Mouse (Mus musculus): Measurements from ENCODE around the gene Runx3. TPM values are rescaled to one million over a fixed set of nuclear protein-coding genes. Genes with fewer than 3 reads are reported as not detected.

The Runx3 gene
- polyA plus RNA-seq, 1 experiment from 2014 or later: 0.13 TPM

- Histone ChIP-seq H3K9ac (ENCODE audit: low read length) (no peak overlapping the region), H3K4me2 (replicated peaks; ENCODE audit: low read depth) (peak overlapping the region; percentile 62), H3K9me3 (ENCODE audit: control insufficient read depth, low read length) (no peaks in the 10 kb centered on the region), H3K4me1 (replicated peaks; ENCODE audit: control insufficient read depth, insufficient read depth) (peaks cover 3% of the 10 kb centered on the region; the same call in 1 of the 2 replicates), H3K36me3 (ENCODE audit: control insufficient read depth, insufficient read depth, low read length) (no peaks in the 10 kb centered on the region), H3K27ac (replicated peaks) (no peak overlapping the region), H3K4me3 (ENCODE audit: low read depth, low read length) (peak overlapping the region; percentile 38), H3K27me3 (ENCODE audit: control insufficient read depth, insufficient read depth, low read length) (no peaks in the 10 kb centered on the region)
- DNase-seq (ENCODE audit: low spot score): peak; percentile 33
- 4% methylated on average over 14 of the region's 14 CpGs for WGBS
- TF ChIP-seq EP300 (optimal IDR thresholded peaks at IDR 0.05): no peak
- no peak for TF ChIP-seq CTCF (IDR thresholded peaks at IDR 0.05; ENCODE audit: low read depth)
- peak; percentile 20; the same call in 1 of the 2 replicates for ATAC-seq (ENCODE audit: low FRiP score, low TSS enrichment)
Measured at GRCm38 (mm10) chr4:135203279-135203678, 82.8 kb downstream of the Runx3 start.

DNA sequence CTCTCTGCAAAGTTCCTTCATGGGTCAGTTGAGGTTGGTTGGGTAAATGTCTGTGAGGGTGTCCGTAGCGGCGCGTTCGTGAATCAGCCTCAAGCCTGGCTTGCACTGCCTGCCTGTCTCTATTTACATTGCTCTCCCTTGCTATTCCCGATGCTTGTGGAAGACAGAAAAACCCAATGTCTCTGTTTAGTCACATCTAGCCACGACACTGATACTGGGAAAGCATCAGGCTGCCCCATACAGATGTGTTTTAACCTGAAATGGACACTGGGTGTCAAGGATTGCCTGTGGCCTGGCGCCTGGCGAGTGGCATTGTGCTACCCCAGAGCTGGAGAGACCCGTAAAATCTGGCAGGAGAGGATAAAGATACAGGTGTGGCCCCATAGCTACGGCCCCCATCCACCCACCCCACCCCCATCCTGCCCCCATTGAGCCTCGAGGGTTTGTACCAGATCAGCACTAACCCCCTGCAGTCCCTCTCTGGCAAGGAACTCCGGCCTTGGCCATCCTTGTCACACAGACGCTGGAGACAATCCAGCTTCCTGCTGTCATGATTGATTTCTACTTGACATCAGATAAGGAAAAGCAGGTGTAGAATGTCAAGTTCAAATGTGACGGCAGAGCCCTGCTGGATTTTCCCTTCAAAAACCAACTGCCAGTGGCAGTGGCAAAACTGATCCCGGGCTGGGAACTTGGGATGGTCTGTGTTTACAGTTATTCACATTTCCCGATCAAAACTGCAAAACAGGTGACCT, 83.5 kb downstream of the Runx3 start:
- H3K27ac ChIP-seq (replicated peaks): no peak overlapping the region
- no peak overlapping the region for H3K9ac ChIP-seq (ENCODE audit: low read length)

GRCm38 (mm10) chr4:135204666-135205065, 84.2 kb downstream of the Runx3 start:
- no peak overlapping the region for H3K4me3 ChIP-seq (ENCODE audit: low read depth, low read length)
- H3K9me3 ChIP-seq (ENCODE audit: control insufficient read depth, low read length): no peaks in the 10 kb centered on the region
- TF ChIP-seq EP300 (optimal IDR thresholded peaks at IDR 0.05): no peak
- TF ChIP-seq CTCF (IDR thresholded peaks at IDR 0.05; ENCODE audit: low read depth): no peak
- ATAC-seq (ENCODE audit: low FRiP score, low TSS enrichment) (no peak), DNase-seq (ENCODE audit: low spot score) (no peak)
- H3K36me3 ChIP-seq (ENCODE audit: control insufficient read depth, insufficient read depth, low read length): no peaks in the 10 kb centered on the region
- H3K27ac ChIP-seq (replicated peaks): no peak overlapping the region
- no peak overlapping the region for H3K9ac ChIP-seq (ENCODE audit: low read length)
- H3K4me1 ChIP-seq (replicated peaks; ENCODE audit: control insufficient read depth, insufficient read depth): peaks cover 3% of the 10 kb centered on the region; the same call in 1 of the 2 replicates
- no peak overlapping the region for H3K4me2 ChIP-seq (replicated peaks; ENCODE audit: low read depth)
- WGBS: 57% methylated on average over 5 of the region's 5 CpGs
- H3K27me3 ChIP-seq (ENCODE audit: control insufficient read depth, insufficient read depth, low read length): no peaks in the 10 kb centered on the region

More for the DNA sequence above, 83.5 kb downstream of the Runx3 start:
- no peaks in the 10 kb centered on the region for H3K9me3 ChIP-seq (ENCODE audit: control insufficient read depth, low read length)
- 16% methylated on average over 17 of the region's 17 CpGs for WGBS
- no peaks in the 10 kb centered on the region for H3K27me3 ChIP-seq (ENCODE audit: control insufficient read depth, insufficient read depth, low read length)
- H3K36me3 ChIP-seq (ENCODE audit: control insufficient read depth, insufficient read depth, low read length): no peaks in the 10 kb centered on the region
- ATAC-seq (ENCODE audit: low FRiP score, low TSS enrichment) (no peak), DNase-seq (ENCODE audit: low spot score) (no peak)
- H3K4me3 ChIP-seq (ENCODE audit: low read depth, low read length): peak overlapping the region; percentile 38
- no peak for TF ChIP-seq EP300 (optimal IDR thresholded peaks at IDR 0.05)
- H3K4me1 ChIP-seq (replicated peaks; ENCODE audit: control insufficient read depth, insufficient read depth): peaks cover 3% of the 10 kb centered on the region; the same call in 1 of the 2 replicates
- peak overlapping the region; percentile 62 for H3K4me2 ChIP-seq (replicated peaks; ENCODE audit: low read depth)

- Histone ChIP-seq H3K27ac (replicated peaks) (no peak overlapping the region), H3K9me3 (ENCODE audit: control insufficient read depth, low read length) (no peaks in the 10 kb centered on the region), H3K9ac (ENCODE audit: low read length) (no peak overlapping the region), H3K27me3 (ENCODE audit: control insufficient read depth, insufficient read depth, low read length) (no peaks in the 10 kb centered on the region), H3K4me3 (ENCODE audit: low read depth, low read length) (no peak overlapping the region), H3K4me2 (replicated peaks; ENCODE audit: low read depth) (no peak overlapping the region), H3K36me3 (ENCODE audit: control insufficient read depth, insufficient read depth, low read length) (no peaks in the 10 kb centered on the region), H3K4me1 (replicated peaks; ENCODE audit: control insufficient read depth, insufficient read depth) (peaks cover 3% of the 10 kb centered on the region; the same call in 1 of the 2 replicates)
- TF ChIP-seq CTCF (IDR thresholded peaks at IDR 0.05; ENCODE audit: low read depth): no peak
- DNase-seq (ENCODE audit: low spot score) (no peak), ATAC-seq (ENCODE audit: low FRiP score, low TSS enrichment) (no peak)
- 33% methylated on average over 5 of the region's 5 CpGs for WGBS
Measured at GRCm38 (mm10) chr4:135205254-135205653, 84.8 kb downstream of the Runx3 start.

DNA sequence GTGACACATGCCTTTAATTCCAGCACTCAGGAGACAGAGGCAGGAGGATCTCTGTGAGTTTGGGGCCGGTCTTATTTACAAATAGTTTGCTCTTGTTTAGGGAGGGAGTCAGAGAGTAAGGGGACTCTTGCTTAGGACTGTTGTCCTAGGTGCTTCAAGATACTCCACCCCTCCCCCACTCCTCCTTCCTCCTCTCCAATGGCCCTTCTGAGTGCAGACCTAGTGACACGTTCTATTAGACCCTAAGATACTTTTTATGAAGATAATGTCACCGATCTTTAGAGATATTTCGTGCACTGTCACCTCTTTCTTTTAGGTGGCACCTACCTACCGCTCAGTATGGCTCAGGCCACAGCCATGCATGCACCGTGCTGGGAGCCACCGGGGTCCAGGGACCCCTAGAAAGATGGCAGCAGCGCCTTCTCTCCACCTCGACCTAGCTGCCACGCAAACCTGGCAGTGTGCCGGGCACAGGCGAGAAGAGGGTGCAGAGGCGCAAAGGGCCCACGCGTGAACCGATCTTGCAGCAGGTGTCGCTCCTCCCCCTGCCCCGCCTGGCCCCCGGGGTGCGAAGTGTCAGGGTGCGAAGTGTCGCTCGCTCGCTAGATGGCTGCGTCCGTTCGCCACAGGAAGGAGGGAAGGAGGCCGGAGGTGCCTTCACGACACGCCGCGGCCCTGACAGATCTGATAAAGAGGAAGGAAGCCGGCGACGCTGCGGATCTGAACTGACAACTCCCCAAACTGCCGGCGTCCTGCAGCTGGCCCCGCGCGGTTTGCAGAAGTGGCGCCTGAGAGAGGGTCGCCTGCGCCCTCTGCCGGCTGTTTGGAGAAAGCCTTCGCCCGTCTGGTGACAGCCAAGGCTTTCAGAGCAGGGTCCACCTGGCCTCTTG, 85.5 kb downstream of the Runx3 start:
- H3K4me3 ChIP-seq (ENCODE audit: low read depth, low read length): peak overlapping the region; percentile 35
- WGBS: 6% methylated on average over 46 of the region's 47 CpGs
- TF ChIP-seq CTCF (IDR thresholded peaks at IDR 0.05; ENCODE audit: low read depth): peak; percentile 92
- TF ChIP-seq EP300 (optimal IDR thresholded peaks at IDR 0.05): no peak
- no peaks in the 10 kb centered on the region for H3K36me3 ChIP-seq (ENCODE audit: control insufficient read depth, insufficient read depth, low read length)
- H3K27ac ChIP-seq (replicated peaks): no peak overlapping the region
- no peaks in the 10 kb centered on the region for H3K9me3 ChIP-seq (ENCODE audit: control insufficient read depth, low read length)
- peak overlapping the region; percentile 69 for H3K4me2 ChIP-seq (replicated peaks; ENCODE audit: low read depth)
- DNase-seq (ENCODE audit: low spot score) (peak; percentile 84), ATAC-seq (ENCODE audit: low FRiP score, low TSS enrichment) (peak; percentile 41)
- H3K27me3 ChIP-seq (ENCODE audit: control insufficient read depth, insufficient read depth, low read length): no peaks in the 10 kb centered on the region
- peaks cover 3% of the 10 kb centered on the region; the same call in 1 of the 2 replicates for H3K4me1 ChIP-seq (replicated peaks; ENCODE audit: control insufficient read depth, insufficient read depth)
- H3K9ac ChIP-seq (ENCODE audit: low read length): peak overlapping the region; percentile 31; the same call in 1 of the 2 replicates

All from stomach, postnatal 0 days (tissue).